Mouse (Mus musculus) forebrain, postnatal 0 days (tissue): ENCODE results near the gene Arhgap8. TPM values are rescaled to one million over a fixed set of nuclear protein-coding genes. Genes with fewer than 3 reads are reported as not detected.
A peak's percentile ranks its signal among the peaks of the same experiment; 100 is the strongest.
"Not testable (repeated sequence)": the region's sequence is repeated elsewhere in the genome, so short reads cannot be mapped to it uniquely, and the experiment has no call there.

ENCODE experiments used
- ATAC-seq: fragments of 200-750 bp; cut with Nextera tagmentation; 2 replicates; pipeline ENCODE4 v1.8.0; 2017; ENCODE audit warnings: mild to moderate bottlenecking, moderate library complexity
- DNase-seq: peaks from one replicate; pipeline ENCODE4 v3.0.0-alpha.2; 2015
- H3K27ac ChIP-seq: fragments of 300-500 bp; sonication (generic); 2 replicates; pipeline ENCODE4 v1.5.1; 2014; ENCODE audit warnings: low read depth, mild to moderate bottlenecking, antibody characterized with exemption, low read length, moderate library complexity, mixed read lengths
- H3K27me3 ChIP-seq: fragments of 300-500 bp; sonication (generic); 2 replicates; pipeline ENCODE4 v1.6.1; 2014; ENCODE audit warnings: mild to moderate bottlenecking, low read length, mixed read lengths; ENCODE audit not compliant: insufficient read depth
- H3K36me3 ChIP-seq: fragments of 300-500 bp; sonication (generic); 2 replicates; pipeline ENCODE4 v1.6.1; 2014; ENCODE audit warnings: mild to moderate bottlenecking, moderate library complexity; ENCODE audit not compliant: insufficient read depth
- H3K4me1 ChIP-seq: fragments of 300-500 bp; sonication (generic); 2 replicates; pipeline ENCODE4 v1.6.1; 2014; ENCODE audit warnings: antibody characterized with exemption; ENCODE audit not compliant: insufficient read depth
- H3K4me2 ChIP-seq: fragments of 300-500 bp; sonication (generic); 2 replicates; pipeline ENCODE4 v1.6.1; 2014; ENCODE audit warnings: low read depth, mild to moderate bottlenecking, moderate library complexity
- H3K4me3 ChIP-seq: fragments of 300-500 bp; sonication (generic); 2 replicates; pipeline ENCODE4 v1.5.1; 2014; ENCODE audit warnings: low read depth, low read length, mixed read lengths
- H3K9ac ChIP-seq: fragments of 300-500 bp; sonication (generic); 2 replicates; pipeline ENCODE4 v1.6.1; 2014; ENCODE audit warnings: mild to moderate bottlenecking
- H3K9me3 ChIP-seq: fragments of 300-500 bp; sonication (generic); 2 replicates; pipeline ENCODE4 v1.6.1; 2016; ENCODE audit warnings: low read length
- CTCF ChIP-seq: sonication (generic); IDR thresholded peaks from 2 replicates; pipeline ENCODE4 v1.5.1; 2016; ENCODE audit warnings: antibody characterized with exemption, control low read depth, low read depth
- WGBS: fragments of 180-500 bp; shearing (Covaris S2); extraction: QIAGEN DNeasy Blood & Tissue Kit; methylation state at CpG from one replicate; pipeline ENCODE4 v1.1.7; 2014; 5-methylcytosine and 5-hydroxymethylcytosine counted together
- polyA plus RNA-seq: library from polyadenylated mRNA; unstranded; fragments of >200 nt; fragmentation: Nextera tagmentation; extraction: Ambion mirVana; gene quantifications from 2 replicates; pipeline ENCODE4 v1.2.1, GENCODE M21; 2015
- total RNA-seq: library from RNA; depleted of rRNA; stranded (reverse); fragments of >200 nt; gene quantifications from 2 replicates; pipeline ENCODE4 v1.2.3, GENCODE M21; 2014

The Arhgap8 gene
- total and polyA plus RNA-seq, 2 experiments from 2014 or later = 0.29 to 0.44 TPM

- ATAC-seq = no peak
- Histone ChIP-seq H3K4me1 (peaks cover 4% of the 10 kb centered on the region; the same call in 1 of the 2 replicates), H3K27me3 (peaks cover 14% of the 10 kb centered on the region), H3K4me2 (peak overlapping the region; percentile 43), H3K9ac (peak overlapping the region; percentile 28; the same call in 1 of the 2 replicates), H3K9me3 (no peaks in the 10 kb centered on the region), H3K36me3 (no peaks in the 10 kb centered on the region), H3K27ac (peak overlapping the region; percentile 48), H3K4me3 (peak overlapping the region; percentile 21; the same call in 1 of the 2 replicates)
- DNase-seq = no peak
- 39% methylated on average over 11 of the region's 11 CpGs for WGBS
- TF ChIP-seq CTCF = no peak
Measured at GRCm38 (mm10) chr15:84715132-84715531, 4.7 kb upstream of the Arhgap8 start.

GRCm38 (mm10) chr15:84717570-84718270 is 2.1 kb upstream of the Arhgap8 start:
- H3K36me3 ChIP-seq, H3K27ac ChIP-seq, DNase-seq, H3K4me3 ChIP-seq, H3K9me3 ChIP-seq, H3K4me2 ChIP-seq, ATAC-seq, H3K9ac ChIP-seq, H3K4me1 ChIP-seq: not testable (repeated sequence)
- WGBS = 67% methylated on average over 6 of the region's 6 CpGs
- peaks cover 24% of the 10 kb centered on the region for H3K27me3 ChIP-seq

- 75% methylated on average over 3 of the region's 3 CpGs for WGBS
- Histone ChIP-seq H3K4me3 (no peak overlapping the region), H3K4me2 (no peak overlapping the region), H3K27me3 (peaks cover 24% of the 10 kb centered on the region), H3K36me3 (no peaks in the 10 kb centered on the region), H3K27ac (no peak overlapping the region), H3K4me1 (peaks cover 4% of the 10 kb centered on the region; the same call in 1 of the 2 replicates), H3K9me3 (no peaks in the 10 kb centered on the region), H3K9ac (no peak overlapping the region)
- no peak for ATAC-seq
- no peak for TF ChIP-seq CTCF
- no peak for DNase-seq
Measured at GRCm38 (mm10) chr15:84718785-84719184, 1.1 kb upstream of the Arhgap8 start.

- no peak for TF ChIP-seq CTCF
- Histone ChIP-seq H3K9me3 (no peaks in the 10 kb centered on the region), H3K9ac (no peak overlapping the region), H3K4me3 (0 out of 2 replicates have a peak overlapping the region, but pooled peaks have one; percentile 5), H3K36me3 (no peaks in the 10 kb centered on the region), H3K4me1 (no peaks in the 10 kb centered on the region), H3K27ac (no peak overlapping the region), H3K27me3 (peaks cover 24% of the 10 kb centered on the region), H3K4me2 (peak overlapping the region; percentile 28)
- ATAC-seq = no peak
- 6% methylated on average over 33 of the region's 33 CpGs for WGBS
- no peak for DNase-seq
Measured at GRCm38 (mm10) chr15:84720291-84721204, 696 bp downstream of the Arhgap8 start.

GRCm38 (mm10) chr15:84723656-84724055 is 3.8 kb downstream of the Arhgap8 start:
- H3K9ac ChIP-seq, ATAC-seq, H3K27ac ChIP-seq, H3K4me3 ChIP-seq, H3K9me3 ChIP-seq, DNase-seq, H3K36me3 ChIP-seq, H3K4me1 ChIP-seq, H3K4me2 ChIP-seq: not testable (repeated sequence)
- WGBS = 92% methylated on average over 1 of the region's 1 CpGs
- peaks cover 24% of the 10 kb centered on the region for H3K27me3 ChIP-seq

- ATAC-seq (no peak), DNase-seq (no peak)
- H3K9me3 ChIP-seq = no peaks in the 10 kb centered on the region
- 76% methylated on average over 4 of the region's 4 CpGs for WGBS
- H3K9ac ChIP-seq = no peak overlapping the region
- H3K4me1 ChIP-seq = no peaks in the 10 kb centered on the region
- H3K27ac ChIP-seq = no peak overlapping the region
- H3K4me3 ChIP-seq = no peak overlapping the region
- H3K36me3 ChIP-seq = no peaks in the 10 kb centered on the region
- H3K27me3 ChIP-seq = peaks cover 20% of the 10 kb centered on the region
- H3K4me2 ChIP-seq = no peak overlapping the region
- no peak for TF ChIP-seq CTCF
Measured at GRCm38 (mm10) chr15:84724199-84724598, 4.3 kb downstream of the Arhgap8 start.

- H3K4me2 ChIP-seq = no peak overlapping the region
- WGBS = 55% methylated on average over 6 of the region's 6 CpGs
- ATAC-seq (peak; percentile 67), DNase-seq (peak; percentile 51)
- no peaks in the 10 kb centered on the region for H3K27me3 ChIP-seq
- H3K4me3 ChIP-seq = no peak overlapping the region
- H3K27ac ChIP-seq = no peak overlapping the region
- H3K9me3 ChIP-seq = no peaks in the 10 kb centered on the region
- no peaks in the 10 kb centered on the region for H3K4me1 ChIP-seq
- H3K9ac ChIP-seq = no peak overlapping the region
- TF ChIP-seq CTCF = no peak
- no peaks in the 10 kb centered on the region for H3K36me3 ChIP-seq
Measured at GRCm38 (mm10) chr15:84729685-84730084, 9.8 kb downstream of the Arhgap8 start.
